Mouse (Mus musculus) urinary bladder, adult 18-20 months (tissue): ENCODE results near the gene 3100002H09Rik.

ENCODE experiments used
- DNase-seq, 2 experiments: peaks; one replicate each; pipeline ENCODE4 v3.0.0; 2022; ENCODE audit warnings: low spot score in 2 of 2, mixed read lengths in 2 of 2

3100002H09Rik gene

GRCm38 (mm10) chr4:124615406-124615960 lies 4.9 kb upstream of the 3100002H09Rik start:
- DNase-seq, result no peak

- DNase-seq, result no peak
These were observed 3.6 kb upstream of the 3100002H09Rik start for GRCm38 (mm10) chr4:124614189-124614588.

GRCm38 (mm10) chr4:124611768-124612167 lies 1.2 kb upstream of the 3100002H09Rik start:
- peak; percentile 16 for DNase-seq

GRCm38 (mm10) chr4:124610066-124610465 lies 537 bp downstream of the 3100002H09Rik start:
- DNase-seq, result no peak

GRCm38 (mm10) chr4:124607166-124607565 lies 3.4 kb downstream of the 3100002H09Rik start:
- DNase-seq, result no peak

- no peak for DNase-seq
These were observed 4.4 kb downstream of the 3100002H09Rik start for GRCm38 (mm10) chr4:124606180-124606579.

GRCm38 (mm10) chr4:124605255-124605654 lies 5.3 kb downstream of the 3100002H09Rik start:
- DNase-seq, result no peak

- no peak for DNase-seq
These were observed 6.9 kb downstream of the 3100002H09Rik start for GRCm38 (mm10) chr4:124603712-124604111.

- no peak for DNase-seq
These were observed 14.7 kb downstream of the 3100002H09Rik start for GRCm38 (mm10) chr4:124595929-124596328.

- no peak for DNase-seq
These were observed 15.7 kb downstream of the 3100002H09Rik start for GRCm38 (mm10) chr4:124594933-124595332.

GRCm38 (mm10) chr4:124593691-124594090 lies 16.9 kb downstream of the 3100002H09Rik start:
- DNase-seq, result no peak

GRCm38 (mm10) chr4:124593210-124593609 lies 17.4 kb downstream of the 3100002H09Rik start:
- no peak for DNase-seq

- DNase-seq, result no peak
These were observed 18.4 kb downstream of the 3100002H09Rik start for GRCm38 (mm10) chr4:124592241-124592640.

- no peak for DNase-seq
These were observed 29.9 kb downstream of the 3100002H09Rik start for GRCm38 (mm10) chr4:124580695-124581094.

GRCm38 (mm10) chr4:124575955-124576445 lies 34.6 kb downstream of the 3100002H09Rik start:
- DNase-seq, result no peak

GRCm38 (mm10) chr4:124575269-124575954 lies 35.2 kb downstream of the 3100002H09Rik start:
- peak in 1 of 2 experiments; percentile 23 for DNase-seq

GRCm38 (mm10) chr4:124573586-124573985 lies 37.0 kb downstream of the 3100002H09Rik start:
- DNase-seq, result no peak

- DNase-seq, result peak; percentile 21 to 73
These were observed 39.6 kb downstream of the 3100002H09Rik start for GRCm38 (mm10) chr4:124570977-124571376.

- DNase-seq, result no peak
These were observed 40.9 kb downstream of the 3100002H09Rik start for GRCm38 (mm10) chr4:124569661-124570060.

- no peak for DNase-seq
These were observed 47.2 kb downstream of the 3100002H09Rik start for GRCm38 (mm10) chr4:124563371-124563770.

- no peak for DNase-seq
These were observed 47.9 kb downstream of the 3100002H09Rik start for GRCm38 (mm10) chr4:124562721-124563120.
